ENCODE assay signal across 25 mouse cellular contexts in genomic region chr15:97122263-97122662, GRCm38 (mm10).
DNase-seq lines count a peak whose midpoint lies in the region; ATAC-seq and TF ChIP-seq lines count a peak whose summit lies in the region.
"Had no signal": no experiment of that assay in that cellular context is flagged by ENCODE, and none has a peak within 500 bp of the region (broad histone marks: within the 10 kb centered on the region; RNA-seq: fewer than 3 reads in every experiment).

No protein-coding gene starts in this region.

- no peaks in the 10 kb centered on the region for H3K27me3 ChIP-seq in heart, embryonic 12.5 days (replicated peaks)
- no peaks in the 10 kb centered on the region for H3K27me3 ChIP-seq in heart, adult 2 months (ENCODE audit: control insufficient read depth, insufficient read depth, low read length)
- H3K27me3 ChIP-seq: embryonic facial prominence, embryonic 15.5 days; forebrain, embryonic 12.5 days; hindbrain, embryonic 15.5 days; limb, embryonic 13.5 days; lung, embryonic 15.5 days; midbrain, embryonic 12.5 days; neural tube, embryonic 13.5 days; stomach, embryonic 15.5 days had no signal

- intact Hi-C loops in heart, adult 2 months (cut with DNase I), result no loop called here

- H3K9me3 ChIP-seq in heart, embryonic 12.5 days (replicated peaks), result no peaks in the 10 kb centered on the region
- H3K9me3 ChIP-seq: embryonic facial prominence, embryonic 15.5 days; forebrain, embryonic 12.5 days; hindbrain, embryonic 10.5 days; hindbrain, embryonic 15.5 days; limb, embryonic 13.5 days; lung, embryonic 15.5 days; midbrain, embryonic 12.5 days; neural tube, embryonic 13.5 days; stomach, embryonic 15.5 days had no signal

- peaks cover 15% of the 10 kb centered on the region for H3K4me1 ChIP-seq in heart, embryonic 12.5 days (replicated peaks)
- no peaks in the 10 kb centered on the region for H3K4me1 ChIP-seq in heart, adult 2 months (ENCODE audit: control insufficient read depth, insufficient read depth, low read length)
- H3K4me1 ChIP-seq: embryonic facial prominence, embryonic 15.5 days; forebrain, embryonic 12.5 days; hindbrain, embryonic 10.5 days; hindbrain, embryonic 15.5 days; limb, embryonic 13.5 days; lung, embryonic 15.5 days; midbrain, embryonic 12.5 days; neural tube, embryonic 13.5 days; stomach, embryonic 15.5 days had no signal

- peak overlapping the region; percentile 61 for H3K27ac ChIP-seq in heart, embryonic 12.5 days (ENCODE audit: poor library complexity, severe bottlenecking)
- H3K27ac ChIP-seq in heart, adult 2 months, result no peak overlapping the region
- H3K27ac ChIP-seq: embryonic facial prominence, embryonic 15.5 days; forebrain, embryonic 12.5 days; hindbrain, embryonic 10.5 days; hindbrain, embryonic 15.5 days; limb, embryonic 13.5 days; lung, embryonic 15.5 days; midbrain, embryonic 12.5 days; neural tube, embryonic 13.5 days; stomach, embryonic 15.5 days had no signal

- no peak for TF ChIP-seq CTCF in heart, adult 2 months (IDR thresholded peaks at IDR 0.05)

- no peak overlapping the region for H3K4me3 ChIP-seq in heart, embryonic 12.5 days
- H3K4me3 ChIP-seq in heart, adult 2 months, result no peak overlapping the region
- H3K4me3 ChIP-seq: embryonic facial prominence, embryonic 15.5 days; forebrain, embryonic 12.5 days; hindbrain, embryonic 10.5 days; hindbrain, embryonic 15.5 days; limb, embryonic 13.5 days; lung, embryonic 15.5 days; midbrain, embryonic 12.5 days; neural tube, embryonic 13.5 days; stomach, embryonic 15.5 days had no signal

- H3K36me3 ChIP-seq in heart, embryonic 12.5 days, result no peaks in the 10 kb centered on the region
- H3K36me3 ChIP-seq in heart, adult 2 months (ENCODE audit: control insufficient read depth, insufficient read depth, low read length), result no peaks in the 10 kb centered on the region
- H3K36me3 ChIP-seq: embryonic facial prominence, embryonic 15.5 days; forebrain, embryonic 12.5 days; hindbrain, embryonic 10.5 days; hindbrain, embryonic 15.5 days; limb, embryonic 13.5 days; lung, embryonic 15.5 days; midbrain, embryonic 12.5 days; neural tube, embryonic 13.5 days; stomach, embryonic 15.5 days had no signal

- no peaks in the 10 kb centered on the region for H3K79me2 ChIP-seq in heart, adult 2 months (replicated peaks; ENCODE audit: control insufficient read depth, insufficient read depth, low read length)

- no peak for TF ChIP-seq POLR2A in heart, adult 2 months (IDR thresholded peaks at IDR 0.05; ENCODE audit: insufficient read depth, low read depth, low read length)

- H3K4me2 ChIP-seq in heart, embryonic 12.5 days, result no peak overlapping the region
- H3K4me2 ChIP-seq: embryonic facial prominence, embryonic 15.5 days; forebrain, embryonic 12.5 days; hindbrain, embryonic 15.5 days; limb, embryonic 13.5 days; liver, embryonic 11.5 days; lung, embryonic 15.5 days; midbrain, embryonic 12.5 days; neural tube, embryonic 13.5 days; stomach, embryonic 15.5 days had no signal

- DNase-seq in heart, adult 2 months, result no peak
- peak; percentile 34 for DNase-seq in R1 (ENCODE audit: low read depth, low spot score)
- peak; percentile 51 for DNase-seq in ZHBTc4 (ENCODE audit: low read depth, low spot score)
- DNase-seq in heart, postnatal 4 days, result peak; percentile 26
- DNase-seq in Muller cell, postnatal 12 days (ENCODE audit: inconsistent ontology term), result no peak
- DNase-seq: adrenal gland, postnatal 14 days; B cell, adult 2 months; cerebellum, adult 11-12 months; cerebellum, adult 9-11 months; forebrain, postnatal 0 days; kidney, adult 2 months; kidney, postnatal 36 days; right cerebral cortex, postnatal 25 days had no signal

- 42% methylated on average over 6 of the region's 6 CpGs for WGBS in heart, embryonic 12.5 days
- WGBS in heart, adult 2 months, result 69% methylated on average over 6 of the region's 6 CpGs

- no peak for TF ChIP-seq EP300 in heart, adult 2 months (IDR thresholded peaks at IDR 0.05; ENCODE audit: insufficient read depth, low read depth, low read length)

- H3K9ac ChIP-seq in heart, embryonic 12.5 days, result no peak overlapping the region
- H3K9ac ChIP-seq in heart, adult 2 months (ENCODE audit: low read depth, low read length), result no peak overlapping the region
- H3K9ac ChIP-seq: embryonic facial prominence, embryonic 15.5 days; forebrain, embryonic 12.5 days; forebrain, postnatal 0 days; hindbrain, embryonic 15.5 days; limb, embryonic 13.5 days; lung, embryonic 15.5 days; midbrain, embryonic 12.5 days; neural tube, embryonic 13.5 days; stomach, embryonic 15.5 days had no signal

- peak; percentile 51; the same call in 1 of the 2 replicates for ATAC-seq in heart, embryonic 12.5 days (ENCODE audit: insufficient number of reproducible peaks, low FRiP score)
- ATAC-seq: forebrain, postnatal 0 days; inflammation-experienced regulatory T-cells, adult 6 months had no signal

Comparison
In these comparisons a context has a peak if more than half of its experiments do, and no peak if none do; other contexts are left out.
1. DNase-seq: peak in R1 (single experiment), ZHBTc4 (single experiment) and heart, postnatal 4 days (single experiment); none in heart, adult 2 months (0 of 2) and Muller cell, postnatal 12 days (single experiment).